Mouse (Mus musculus) heart, postnatal 0 days (tissue): Measurements from ENCODE around the gene Tex19.2. TPM values are rescaled to one million over a fixed set of nuclear protein-coding genes. Genes with fewer than 3 reads are reported as not detected.

Experiments
- ATAC-seq: fragments of 200-750 bp; cut with Nextera tagmentation; 2 replicates; pipeline ENCODE4 v1.8.0; 2017; ENCODE audit warnings: low read depth, moderate number of reproducible peaks, moderate library complexity; ENCODE audit not compliant: insufficient read depth
- DNase-seq: peaks from one replicate; pipeline ENCODE4 v3.0.0-alpha.2; 2016; ENCODE audit warnings: low spot score
- H3K27ac ChIP-seq: fragments of 300-500 bp; sonication (generic); 2 replicates; pipeline ENCODE4 v1.5.1; 2014; ENCODE audit warnings: low read depth, mild to moderate bottlenecking
- H3K27me3 ChIP-seq: fragments of 300-500 bp; sonication (generic); 2 replicates; pipeline ENCODE4 v1.6.1; 2014; ENCODE audit warnings: low read length, mixed read lengths; ENCODE audit not compliant: control insufficient read depth, insufficient read depth
- H3K36me3 ChIP-seq: fragments of 300-500 bp; sonication (generic); replicated peaks from 2 replicates; pipeline ENCODE4 v1.6.1; 2014; ENCODE audit warnings: low read length, mixed read lengths; ENCODE audit not compliant: control insufficient read depth, insufficient read depth
- H3K4me1 ChIP-seq: fragments of 300-500 bp; sonication (generic); 2 replicates; pipeline ENCODE4 v1.6.1; 2014; ENCODE audit warnings: antibody characterized with exemption; ENCODE audit not compliant: control insufficient read depth, insufficient read depth
- H3K4me2 ChIP-seq: fragments of 300-500 bp; sonication (generic); 2 replicates; pipeline ENCODE4 v1.6.1; 2014; ENCODE audit warnings: low read depth, mild to moderate bottlenecking, low read length, moderate library complexity
- H3K4me3 ChIP-seq: fragments of 300-500 bp; sonication (generic); 2 replicates; pipeline ENCODE4 v1.5.1; 2014; ENCODE audit warnings: low read depth, low read length
- H3K9ac ChIP-seq: fragments of 300-500 bp; sonication (generic); replicated peaks from 2 replicates; pipeline ENCODE4 v1.6.1; 2014; ENCODE audit warnings: low read depth, low read length, mixed read lengths
- H3K9me3 ChIP-seq: fragments of 300-500 bp; sonication (generic); replicated peaks from 2 replicates; pipeline ENCODE4 v1.6.1; 2016; ENCODE audit warnings: low read length; ENCODE audit not compliant: control insufficient read depth
- CTCF ChIP-seq: IDR thresholded peaks from 2 replicates; pipeline ENCODE4 v1.5.1; 2016; ENCODE audit warnings: antibody characterized with exemption, control low read depth, low read depth
- EP300 ChIP-seq: IDR thresholded peaks from 2 replicates; pipeline ENCODE4 v1.6.1; 2016; ENCODE audit warnings: antibody characterized with exemption, low read depth
- WGBS: fragments of 180-500 bp; shearing (Covaris S2); extraction: QIAGEN DNeasy Blood & Tissue Kit; methylation state at CpG from one replicate; pipeline ENCODE4 v1.1.7; 2014; 5-methylcytosine and 5-hydroxymethylcytosine counted together
- polyA plus RNA-seq: library from polyadenylated mRNA; unstranded; fragments of >200 nt; fragmentation: Nextera tagmentation; extraction: Ambion mirVana; gene quantifications from 2 replicates; pipeline ENCODE4 v1.2.1, GENCODE M21; 2015
- total RNA-seq: library from RNA; depleted of rRNA; stranded (reverse); fragments of >200 nt; gene quantifications from 2 replicates; pipeline ENCODE4 v1.2.3, GENCODE M21; 2014; ENCODE audit warnings: low replicate concordance

Tex19.2 gene
- total and polyA plus RNA-seq, 2 experiments from 2014 or later: not detected

GRCm38 (mm10) chr11:121134600-121134999 lies 16.1 kb upstream of the Tex19.2 start:
- WGBS: 41% methylated on average over 1 of the region's 1 CpGs
- Histone ChIP-seq H3K4me3 (no peak overlapping the region), H3K4me2 (no peak overlapping the region), H3K36me3 (no peaks in the 10 kb centered on the region), H3K27ac (no peak overlapping the region), H3K9ac (no peak overlapping the region), H3K4me1 (no peaks in the 10 kb centered on the region), H3K27me3 (peaks cover 7% of the 10 kb centered on the region; the same call in 1 of the 2 replicates), H3K9me3 (no peaks in the 10 kb centered on the region)
- TF ChIP-seq CTCF: no peak
- no peak for TF ChIP-seq EP300
- no peak for ATAC-seq
- no peak for DNase-seq

- Histone ChIP-seq H3K4me3 (no peak overlapping the region), H3K4me1 (no peaks in the 10 kb centered on the region), H3K4me2 (no peak overlapping the region), H3K9ac (no peak overlapping the region), H3K27me3 (no peaks in the 10 kb centered on the region), H3K36me3 (no peaks in the 10 kb centered on the region), H3K27ac (no peak overlapping the region), H3K9me3 (no peaks in the 10 kb centered on the region)
- ATAC-seq (no peak), DNase-seq (no peak)
- WGBS: 67% methylated on average over 1 of the region's 1 CpGs
- TF ChIP-seq EP300 (no peak), CTCF (no peak)
These were observed 11.1 kb upstream of the Tex19.2 start for GRCm38 (mm10) chr11:121129616-121130015.

- no peaks in the 10 kb centered on the region for H3K36me3 ChIP-seq
- H3K9me3 ChIP-seq: no peaks in the 10 kb centered on the region
- TF ChIP-seq CTCF (no peak), EP300 (no peak)
- no peaks in the 10 kb centered on the region for H3K27me3 ChIP-seq
- no peak overlapping the region for H3K4me3 ChIP-seq
- DNase-seq (no peak), ATAC-seq (no peak)
- H3K27ac ChIP-seq: no peak overlapping the region
- 0 out of 2 replicates have a peak, but pooled peaks cover under 1% of the 10 kb centered on the region for H3K4me1 ChIP-seq
- no peak overlapping the region for H3K4me2 ChIP-seq
- WGBS: 80% methylated on average over 3 of the region's 3 CpGs
- H3K9ac ChIP-seq: no peak overlapping the region
These were observed 9.0 kb upstream of the Tex19.2 start for GRCm38 (mm10) chr11:121127441-121127840.

GRCm38 (mm10) chr11:121126395-121126794 lies 7.9 kb upstream of the Tex19.2 start:
- no peaks in the 10 kb centered on the region for H3K9me3 ChIP-seq
- TF ChIP-seq EP300: no peak
- TF ChIP-seq CTCF: peak; percentile 28; the same call in 1 of the 2 replicates
- ATAC-seq: no peak
- 65% methylated on average over 1 of the region's 1 CpGs for whole genome bisulfite sequencing
- no peak for DNase-seq
- H3K27ac ChIP-seq: no peak overlapping the region
- H3K4me1 ChIP-seq: peaks cover 11% of the 10 kb centered on the region; the same call in 1 of the 2 replicates
- H3K9ac ChIP-seq: no peak overlapping the region
- H3K4me2 ChIP-seq: no peak overlapping the region
- H3K36me3 ChIP-seq: no peaks in the 10 kb centered on the region
- H3K27me3 ChIP-seq: no peaks in the 10 kb centered on the region
- H3K4me3 ChIP-seq: no peak overlapping the region

- Histone ChIP-seq H3K4me1 (peaks cover 13% of the 10 kb centered on the region; the same call in 1 of the 2 replicates), H3K4me3 (no peak overlapping the region), H3K4me2 (no peak overlapping the region), H3K36me3 (no peaks in the 10 kb centered on the region), H3K27ac (no peak overlapping the region), H3K27me3 (no peaks in the 10 kb centered on the region), H3K9me3 (no peaks in the 10 kb centered on the region), H3K9ac (no peak overlapping the region)
- TF ChIP-seq EP300 (no peak), CTCF (no peak)
- ATAC-seq: no peak
- WGBS: 53% methylated on average over 3 of the region's 3 CpGs
- no peak for DNase-seq
These were observed 7.2 kb upstream of the Tex19.2 start for GRCm38 (mm10) chr11:121125522-121126172.

GRCm38 (mm10) chr11:121123438-121123837 lies 5.0 kb upstream of the Tex19.2 start:
- Histone ChIP-seq H3K27me3 (no peaks in the 10 kb centered on the region), H3K27ac (no peak overlapping the region), H3K4me1 (peaks cover 13% of the 10 kb centered on the region; the same call in 1 of the 2 replicates), H3K9ac (no peak overlapping the region), H3K36me3 (no peaks in the 10 kb centered on the region), H3K4me3 (no peak overlapping the region), H3K9me3 (no peaks in the 10 kb centered on the region), H3K4me2 (no peak overlapping the region)
- ATAC-seq (no peak), DNase-seq (no peak)
- 87% methylated on average over 4 of the region's 4 CpGs for WGBS
- TF ChIP-seq EP300: no peak
- TF ChIP-seq CTCF: no peak
